Mouse (Mus musculus) kidney, embryonic 16.5 days (tissue): ENCODE measurements around the gene Zfp319. TPM values are rescaled to one million over a fixed set of nuclear protein-coding genes. Genes with fewer than 3 reads are reported as not detected.
A peak's percentile ranks its signal among the peaks of the same experiment; 100 is the strongest.

Experiments used
- ATAC-seq: fragments of 200-750 bp; cut with Nextera tagmentation; 2 replicates; pipeline ENCODE4 v1.8.0; 2017; ENCODE audit warnings: moderate TSS enrichment; ENCODE audit not compliant: low FRiP score, low TSS enrichment
- H3K27ac ChIP-seq: fragments of 300-500 bp; sonication (generic); 2 replicates; pipeline ENCODE4 v1.5.1; 2014; ENCODE audit warnings: low read length
- H3K27me3 ChIP-seq: fragments of 300-500 bp; sonication (generic); 2 replicates; pipeline ENCODE4 v1.6.1; 2014; ENCODE audit warnings: low read length, control low read depth, mixed read lengths; ENCODE audit not compliant: insufficient read depth
- H3K36me3 ChIP-seq: fragments of 300-500 bp; sonication (generic); 2 replicates; pipeline ENCODE4 v1.6.1; 2014; ENCODE audit warnings: low read length, control low read depth, mixed read lengths; ENCODE audit not compliant: insufficient read depth
- H3K4me1 ChIP-seq: fragments of 300-500 bp; sonication (generic); 2 replicates; pipeline ENCODE4 v1.6.1; 2014; ENCODE audit warnings: low read length, control low read depth, mixed read lengths; ENCODE audit not compliant: insufficient read depth
- H3K4me2 ChIP-seq: fragments of 300-500 bp; sonication (generic); replicated peaks from 2 replicates; pipeline ENCODE4 v1.6.1; 2014; ENCODE audit warnings: low read depth, low read length
- H3K4me3 ChIP-seq: fragments of 300-500 bp; sonication (generic); 2 replicates; pipeline ENCODE4 v1.5.1; 2014; ENCODE audit warnings: mild to moderate bottlenecking, low read length
- H3K9ac ChIP-seq: fragments of 300-500 bp; sonication (generic); replicated peaks from 2 replicates; pipeline ENCODE4 v1.6.1; 2014; ENCODE audit warnings: low read length
- H3K9me3 ChIP-seq: fragments of 300-500 bp; sonication (generic); 2 replicates; pipeline ENCODE4 v1.6.1; 2016; ENCODE audit warnings: low read length, control low read depth
- WGBS: fragments of 180-500 bp; shearing (Covaris S2); extraction: QIAGEN DNeasy Blood & Tissue Kit; methylation state at CpG from one replicate; pipeline ENCODE4 v1.1.7; 2014; 5-methylcytosine and 5-hydroxymethylcytosine counted together
- polyA plus RNA-seq: library from polyadenylated mRNA; unstranded; fragments of >200 nt; fragmentation: Nextera tagmentation; extraction: Ambion mirVana; gene quantifications from 2 replicates; pipeline ENCODE4 v1.2.1, GENCODE M21; 2015

Zfp319 gene
- polyA plus RNA-seq, 1 experiment from 2014 or later: 9.5 TPM

DNA sequence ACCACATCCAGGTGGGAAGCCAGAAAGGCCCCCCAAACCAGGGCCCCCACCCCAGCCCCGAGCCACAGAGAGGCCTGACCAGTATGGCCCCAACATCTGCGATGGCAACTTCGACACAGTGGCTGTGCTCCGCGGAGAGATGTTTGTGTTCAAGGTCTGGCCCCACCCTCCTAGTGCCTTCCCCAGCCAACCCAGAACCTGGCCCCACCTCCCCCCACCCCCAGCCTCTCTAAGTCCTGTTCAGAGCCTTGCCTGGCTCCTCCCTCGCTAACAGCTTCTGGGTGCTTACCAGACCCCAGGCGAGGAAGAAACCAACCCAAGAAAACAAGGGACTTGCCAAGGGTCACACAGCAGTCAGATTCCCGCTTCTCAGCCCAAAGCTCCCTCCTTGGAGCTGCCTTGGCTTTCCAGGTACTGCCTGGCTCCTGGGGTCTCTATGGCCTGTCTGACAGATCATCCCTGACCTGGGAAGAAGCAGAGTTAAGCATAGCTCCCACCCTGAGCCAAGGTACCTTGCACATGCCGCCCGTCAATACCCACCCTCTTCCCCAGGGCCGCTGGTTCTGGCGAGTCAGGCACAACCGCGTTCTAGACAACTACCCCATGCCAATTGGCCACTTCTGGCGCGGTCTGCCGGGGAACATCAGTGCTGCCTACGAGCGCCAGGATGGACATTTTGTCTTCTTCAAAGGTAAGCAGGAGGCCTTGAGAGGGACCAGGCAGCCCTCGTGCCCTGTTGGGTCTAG lies 38.0 kb upstream of the Zfp319 start:
- H3K9ac ChIP-seq: peak overlapping the region; percentile 45; the same call in 1 of the 2 replicates
- H3K4me1 ChIP-seq: peaks cover 6% of the 10 kb centered on the region
- H3K36me3 ChIP-seq: 0 out of 2 replicates have a peak, but pooled peaks cover 3% of the 10 kb centered on the region
- H3K27ac ChIP-seq: no peak overlapping the region
- peak overlapping the region; percentile 47 for H3K4me2 ChIP-seq
- WGBS: 51% methylated on average over 20 of the region's 20 CpGs
- H3K9me3 ChIP-seq: no peaks in the 10 kb centered on the region
- no peaks in the 10 kb centered on the region for H3K27me3 ChIP-seq
- peak; percentile 85 for ATAC-seq
- H3K4me3 ChIP-seq: peak overlapping the region; percentile 23

DNA sequence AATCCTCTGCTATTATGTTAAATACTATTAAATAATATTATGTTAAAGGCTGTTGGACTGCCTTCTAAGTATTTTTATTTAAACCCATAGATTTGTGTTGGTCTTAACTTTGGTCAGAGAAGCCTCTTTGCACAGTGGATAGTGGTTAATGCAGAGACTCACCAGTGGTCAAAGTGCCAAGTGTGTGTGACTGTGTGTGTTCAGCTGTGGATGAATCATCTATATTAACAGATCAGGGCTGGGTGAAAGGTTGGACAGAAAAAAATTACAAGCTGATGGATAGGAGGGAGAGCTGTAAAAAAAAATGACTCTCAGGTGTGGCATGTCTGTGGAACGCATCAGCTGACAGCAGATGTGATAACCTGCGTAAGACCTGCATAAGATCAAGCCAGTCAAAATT lies 32.1 kb upstream of the Zfp319 start:
- WGBS: 96% methylated on average over 2 of the region's 2 CpGs
- Histone ChIP-seq H3K4me1 (0 out of 2 replicates have a peak, but pooled peaks cover under 1% of the 10 kb centered on the region), H3K9ac (no peak overlapping the region), H3K4me2 (no peak overlapping the region), H3K4me3 (no peak overlapping the region), H3K27me3 (no peaks in the 10 kb centered on the region), H3K27ac (no peak overlapping the region), H3K36me3 (no peaks in the 10 kb centered on the region), H3K9me3 (0 out of 2 replicates have a peak, but pooled peaks cover 5% of the 10 kb centered on the region)
- no peak for ATAC-seq

DNA sequence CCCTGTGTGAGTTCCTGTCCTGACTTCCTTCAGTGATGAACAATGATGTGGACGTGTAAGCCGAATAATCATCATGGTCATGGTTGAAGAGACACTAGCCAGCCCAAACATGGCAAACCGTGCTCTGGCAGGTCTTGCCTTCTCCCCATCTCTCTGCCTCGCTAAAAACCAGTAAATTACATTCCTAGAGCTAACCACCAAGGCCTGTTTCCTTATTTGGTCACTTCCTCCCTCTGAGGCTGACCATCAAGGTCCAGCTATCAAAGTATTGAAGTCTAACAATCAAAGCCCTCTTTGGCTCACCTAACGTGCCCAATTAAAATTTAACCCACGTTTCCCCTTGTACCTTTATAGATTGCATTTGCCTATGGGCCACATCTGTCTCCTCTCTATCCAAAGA lies 30.5 kb upstream of the Zfp319 start:
- Histone ChIP-seq H3K27ac (no peak overlapping the region), H3K9me3 (0 out of 2 replicates have a peak, but pooled peaks cover 5% of the 10 kb centered on the region), H3K4me2 (no peak overlapping the region), H3K27me3 (no peaks in the 10 kb centered on the region), H3K36me3 (no peaks in the 10 kb centered on the region), H3K4me1 (0 out of 2 replicates have a peak, but pooled peaks cover 9% of the 10 kb centered on the region), H3K9ac (no peak overlapping the region), H3K4me3 (no peak overlapping the region)
- ATAC-seq: no peak
- 34% methylated on average over 6 of the region's 6 CpGs for WGBS

DNA sequence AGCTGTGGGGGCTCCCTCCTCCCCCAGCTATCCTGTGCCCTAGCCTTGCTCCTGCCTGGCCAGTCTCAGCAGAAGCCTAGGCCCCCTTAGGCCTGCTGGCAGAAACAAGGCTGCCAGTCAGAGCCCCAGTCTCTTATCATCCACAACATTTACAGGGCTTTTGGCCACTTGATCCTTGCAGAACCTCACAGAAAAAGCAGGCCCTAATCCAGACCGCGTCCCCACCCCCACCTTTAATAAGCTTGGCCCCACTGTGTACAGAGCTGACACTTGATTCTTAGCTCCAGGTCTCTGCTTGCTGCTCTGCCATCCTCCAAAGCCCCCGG lies 29.2 kb upstream of the Zfp319 start:
- H3K27me3 ChIP-seq: no peaks in the 10 kb centered on the region
- WGBS: 75% methylated on average over 3 of the region's 3 CpGs
- H3K36me3 ChIP-seq: no peaks in the 10 kb centered on the region
- 0 out of 2 replicates have a peak, but pooled peaks cover 5% of the 10 kb centered on the region for H3K9me3 ChIP-seq
- no peak for ATAC-seq
- 0 out of 2 replicates have a peak, but pooled peaks cover 9% of the 10 kb centered on the region for H3K4me1 ChIP-seq
- no peak overlapping the region for H3K4me3 ChIP-seq
- no peak overlapping the region for H3K9ac ChIP-seq
- no peak overlapping the region for H3K27ac ChIP-seq
- no peak overlapping the region for H3K4me2 ChIP-seq

DNA sequence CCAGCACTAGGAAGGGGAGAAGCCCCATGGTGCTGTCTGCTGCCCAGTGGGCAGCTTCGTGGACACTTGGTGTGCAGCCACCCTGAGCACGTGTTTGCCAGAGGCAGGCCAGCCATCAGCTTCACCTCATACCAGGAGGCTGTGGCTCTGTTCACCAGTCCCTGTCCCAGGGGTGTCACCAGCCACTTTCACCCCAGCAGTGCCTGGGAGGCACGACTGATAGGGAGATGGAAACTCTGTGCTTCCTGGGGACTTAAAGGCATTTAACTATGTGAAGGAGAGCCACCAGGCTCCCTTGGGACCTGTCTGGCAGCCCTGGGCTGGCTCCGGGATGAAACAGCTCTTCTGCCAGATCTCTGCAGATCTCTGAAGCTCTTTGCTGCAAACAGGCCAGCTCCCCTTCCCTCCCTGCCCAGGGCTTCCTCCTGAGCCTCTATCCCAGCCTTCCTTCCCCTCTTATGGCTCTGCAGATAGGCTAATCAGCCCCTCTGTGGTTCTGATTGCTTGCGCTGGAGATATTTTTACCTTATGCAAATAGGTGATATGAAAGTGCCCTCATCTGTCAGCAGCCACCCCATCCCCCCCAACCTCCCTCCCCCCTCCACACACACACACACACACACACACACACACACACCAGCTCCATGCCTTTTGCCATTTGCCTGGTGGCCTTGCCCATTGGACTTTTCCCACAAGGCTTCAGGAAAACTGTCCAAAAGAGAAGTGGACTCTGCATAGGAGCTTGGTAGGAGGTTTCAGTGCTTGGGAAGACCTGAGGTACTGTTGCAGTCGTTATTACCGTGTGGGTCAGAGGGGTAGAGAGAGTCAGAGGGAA lies 28.6 kb upstream of the Zfp319 start:
- WGBS: 47% methylated on average over 7 of the region's 7 CpGs
- Histone ChIP-seq H3K4me1 (0 out of 2 replicates have a peak, but pooled peaks cover 9% of the 10 kb centered on the region), H3K27me3 (no peaks in the 10 kb centered on the region), H3K4me2 (no peak overlapping the region), H3K9ac (no peak overlapping the region), H3K27ac (no peak overlapping the region), H3K4me3 (no peak overlapping the region), H3K9me3 (0 out of 2 replicates have a peak, but pooled peaks cover 5% of the 10 kb centered on the region), H3K36me3 (no peaks in the 10 kb centered on the region)
- ATAC-seq: no peak

DNA sequence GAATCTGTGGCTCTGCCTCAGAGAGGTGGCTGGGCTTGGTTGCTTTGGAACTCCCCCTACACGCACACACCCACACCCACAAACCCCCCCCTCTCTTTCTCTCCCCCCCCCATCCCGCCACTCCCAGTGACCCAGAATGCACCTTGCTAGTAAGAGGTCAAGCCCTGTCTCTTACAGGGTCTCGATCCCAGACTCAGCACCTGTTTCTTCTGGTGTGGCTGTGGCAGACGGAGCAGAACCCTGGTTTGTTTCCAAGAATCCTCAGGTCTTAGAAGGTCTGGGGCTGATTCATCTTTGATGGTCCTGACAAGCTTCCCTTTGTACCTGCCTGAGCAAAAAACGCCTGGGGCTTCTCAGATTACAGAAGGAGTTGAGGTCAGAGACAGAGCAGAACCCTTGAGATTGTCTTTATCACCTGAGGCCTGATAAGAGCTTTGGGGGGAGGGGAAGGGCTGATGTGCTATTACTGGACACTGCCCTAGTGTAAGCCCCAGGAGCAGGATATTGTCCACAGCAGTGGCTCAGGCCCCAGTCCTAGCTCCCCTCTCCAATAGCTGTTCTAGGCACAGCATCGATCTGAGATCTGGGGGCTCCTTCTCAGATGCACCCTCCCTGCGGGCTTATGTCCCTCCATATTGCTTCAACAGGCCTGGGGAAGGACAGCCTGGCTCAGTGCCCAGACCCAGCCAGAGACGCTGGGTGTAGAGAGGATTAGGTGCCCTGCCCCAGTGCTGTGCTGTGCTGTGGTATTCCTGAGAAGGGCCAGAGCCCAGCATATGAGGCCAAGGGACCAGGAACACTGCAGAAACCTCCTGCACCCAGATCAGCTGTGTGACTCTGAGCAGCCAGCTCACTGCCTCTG lies 27.0 kb upstream of the Zfp319 start:
- Histone ChIP-seq H3K4me2 (no peak overlapping the region), H3K4me3 (no peak overlapping the region), H3K9ac (no peak overlapping the region), H3K4me1 (peaks cover 12% of the 10 kb centered on the region), H3K9me3 (0 out of 2 replicates have a peak, but pooled peaks cover under 1% of the 10 kb centered on the region), H3K27ac (0 out of 2 replicates have a peak overlapping the region, but pooled peaks have one; percentile 8), H3K27me3 (no peaks in the 10 kb centered on the region), H3K36me3 (no peaks in the 10 kb centered on the region)
- 46% methylated on average over 8 of the region's 8 CpGs for WGBS
- peak; percentile 32; the same call in 1 of the 2 replicates for ATAC-seq

DNA sequence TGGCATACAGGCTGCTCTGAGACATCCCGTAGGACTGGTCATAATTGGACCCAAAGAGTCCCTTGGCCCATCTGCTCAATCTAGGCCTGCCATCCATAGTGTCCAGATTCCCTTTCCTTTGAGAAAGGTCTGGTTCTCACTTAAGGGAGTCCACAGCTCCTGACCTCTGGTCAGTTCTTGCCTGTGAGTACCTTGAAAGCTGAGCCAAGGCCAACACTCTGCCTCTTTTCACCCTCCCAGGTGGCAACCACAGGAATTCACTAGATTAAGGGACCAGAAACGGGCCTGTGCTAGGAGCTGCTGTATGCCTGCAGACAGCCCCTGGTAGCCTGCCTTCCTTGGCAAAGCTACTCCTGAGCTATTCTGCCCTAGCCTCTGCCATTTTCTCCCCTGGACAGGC lies 22.9 kb upstream of the Zfp319 start:
- H3K27me3 ChIP-seq: peaks cover 2% of the 10 kb centered on the region; the same call in 1 of the 2 replicates
- peaks cover 28% of the 10 kb centered on the region for H3K4me1 ChIP-seq
- no peak for ATAC-seq
- H3K4me2 ChIP-seq: no peak overlapping the region
- no peak overlapping the region for H3K27ac ChIP-seq
- H3K9me3 ChIP-seq: no peaks in the 10 kb centered on the region
- 96% methylated on average over 2 of the region's 2 CpGs for whole genome bisulfite sequencing
- H3K4me3 ChIP-seq: no peak overlapping the region
- H3K9ac ChIP-seq: no peak overlapping the region
- no peaks in the 10 kb centered on the region for H3K36me3 ChIP-seq

DNA sequence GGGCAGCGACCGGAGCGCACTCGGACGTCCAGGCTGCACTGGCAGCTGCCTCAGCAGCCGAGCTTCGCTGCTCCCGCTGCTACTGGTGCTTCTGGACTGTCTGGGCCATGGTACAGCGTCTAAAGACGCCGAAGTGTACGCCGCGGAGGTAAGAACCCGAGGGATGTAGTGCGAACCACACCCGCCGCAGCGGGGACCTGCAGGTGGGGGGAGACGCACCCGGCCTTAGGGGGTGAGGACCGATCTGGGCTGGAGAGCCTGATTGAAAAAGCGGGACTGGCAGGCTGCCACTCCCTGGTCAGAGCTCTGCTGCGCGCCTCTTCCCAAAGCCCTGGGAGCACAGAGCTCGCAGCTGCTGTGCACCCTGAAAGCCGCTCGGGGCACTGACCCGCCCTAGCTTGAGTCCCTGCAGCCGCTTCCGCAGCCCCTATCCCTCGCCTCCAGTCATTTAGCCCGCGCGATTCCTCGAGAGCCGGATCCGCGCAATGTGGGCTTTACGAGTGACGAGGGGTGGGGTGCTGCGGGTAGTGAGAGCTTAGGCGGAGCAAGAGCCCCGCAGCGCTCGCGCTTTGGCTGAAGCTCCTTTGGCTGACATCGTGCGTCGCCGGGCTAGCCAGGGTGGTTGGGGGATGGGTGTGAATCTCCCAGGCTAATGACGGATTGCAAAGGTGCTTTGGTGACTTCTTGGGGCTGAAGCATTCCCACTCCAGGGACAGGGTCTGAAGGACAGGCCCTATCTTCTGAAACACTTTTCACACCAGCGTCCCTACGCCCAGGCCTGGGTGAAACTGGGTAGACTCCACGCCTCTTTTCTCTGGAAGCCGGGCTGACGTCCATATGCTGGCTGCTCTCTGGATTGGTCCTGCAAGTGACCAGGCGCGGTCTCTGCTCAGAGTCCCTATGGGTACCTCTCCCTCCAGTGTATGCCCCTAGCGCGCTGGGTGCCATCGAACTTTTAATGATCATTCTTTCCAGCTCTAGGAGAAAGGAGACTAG lies 21.4 kb upstream of the Zfp319 start:
- Histone ChIP-seq H3K36me3 (no peaks in the 10 kb centered on the region), H3K27me3 (peaks cover 2% of the 10 kb centered on the region; the same call in 1 of the 2 replicates), H3K4me3 (peak overlapping the region; percentile 82), H3K4me1 (peaks cover 29% of the 10 kb centered on the region), H3K9ac (peak overlapping the region; percentile 88), H3K4me2 (peak overlapping the region; percentile 98), H3K27ac (peak overlapping the region; percentile 78), H3K9me3 (no peaks in the 10 kb centered on the region)
- WGBS: 2% methylated on average over 60 of the region's 62 CpGs
- ATAC-seq: peak; percentile 46
